Mouse (Mus musculus): ENCODE measurements at regions not wholly inside any gene's neighbourhood (a gene's known extent, or its start where the extent isn't known, plus 50 kb on each side); places are given as distances from the start of the nearest gene placed in this dataset.

DNA sequence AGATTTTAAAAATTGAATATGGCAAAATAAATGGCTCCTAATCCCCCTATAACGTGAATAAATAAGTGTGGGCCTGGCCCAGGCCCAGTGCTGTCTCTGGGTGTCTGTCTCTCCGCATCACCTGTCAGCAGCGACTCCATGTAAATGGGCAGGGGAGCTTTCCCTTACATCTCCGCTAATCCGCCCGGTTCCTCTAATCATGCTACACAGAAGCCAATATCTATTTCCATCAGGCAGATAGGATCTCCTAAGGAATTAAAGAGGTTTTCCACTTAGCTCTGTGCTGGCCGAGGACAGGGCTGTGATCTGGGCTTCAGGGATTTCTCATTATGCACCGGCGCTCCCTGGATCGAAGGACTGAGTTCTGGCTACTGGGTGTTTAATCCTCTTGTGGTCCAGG, 232.4 kb upstream of the Adamts16 start:
- TF ChIP-seq ZNF384 (IDR thresholded peaks at IDR 0.05; ENCODE audit: low read depth, low read length) (no peak), CHD1 (IDR thresholded peaks at IDR 0.05; ENCODE audit: low read depth, low read length) (no peak), MXI1 (IDR thresholded peaks at IDR 0.05; ENCODE audit: low read depth, low read length) (no peak), CTCF (conservative IDR thresholded peaks at IDR 0.05 in 1 of 2, IDR thresholded peaks at IDR 0.05 in 1 of 2; ENCODE audit: low read depth in 2 of 2, low read length in 2 of 2) (no peak), USF2 (conservative IDR thresholded peaks at IDR 0.05; ENCODE audit: low read depth, low read length) (no peak), POLR2A (IDR thresholded peaks at IDR 0.05; ENCODE audit: low read depth, low read length) (no peak), MAX (IDR thresholded peaks at IDR 0.05; ENCODE audit: low read length) (no peak), ZKSCAN1 (IDR thresholded peaks at IDR 0.05; ENCODE audit: borderline replicate concordance, low read depth, low read length) (no peak), UBTF (IDR thresholded peaks at IDR 0.05; ENCODE audit: low read depth, low read length) (no peak), BHLHE40 (IDR thresholded peaks at IDR 0.05; ENCODE audit: low read depth, low read length) (no peak), EP300 (IDR thresholded peaks at IDR 0.05; ENCODE audit: low read length) (no peak), E2F4 (IDR thresholded peaks at IDR 0.05; ENCODE audit: insufficient replicate concordance, low read depth, low read length) (no peak), CHD2 (IDR thresholded peaks at IDR 0.05; ENCODE audit: low read length) (no peak), RCOR1 (conservative IDR thresholded peaks at IDR 0.05; ENCODE audit: low read depth, low read length) (no peak)

Measured in CH12.LX (cell line).